Mouse (Mus musculus): ENCODE results near the gene Vmn1r139. TPM values are rescaled to one million over a fixed set of nuclear protein-coding genes. Genes with fewer than 3 reads are reported as not detected.
"Not testable (repeated sequence)": the region's sequence is repeated elsewhere in the genome, so short reads cannot be mapped to it uniquely, and the experiment has no call there.

Gene Vmn1r139
- polyA plus RNA-seq (2015; fragmentation: Nextera tagmentation; extraction: Ambion mirVana), result not detected in 2 replicates

- H3K4me3 ChIP-seq (ENCODE audit: low read depth, low read length); H3K27me3 ChIP-seq (ENCODE audit: insufficient read depth, low read length); ATAC-seq; H3K36me3 ChIP-seq (replicated peaks; ENCODE audit: insufficient read depth, low read length); H3K27ac ChIP-seq (ENCODE audit: low read depth); H3K9ac ChIP-seq (replicated peaks); DNase-seq; H3K9me3 ChIP-seq (ENCODE audit: low read length); H3K4me2 ChIP-seq (ENCODE audit: low read depth, low read length); H3K4me1 ChIP-seq (ENCODE audit: insufficient read depth): not testable (repeated sequence)
- WGBS (ENCODE audit: insufficient replicate concordance), result no CpG with 5 or more reads among the region's 7 CpGs
These were observed at the start of gene Vmn1r139 for GRCm38 (mm10) chr7:22068757-22069156. Gene Vmn1r139, plus strand, starts transcription at chr7:22069057.

DNA sequence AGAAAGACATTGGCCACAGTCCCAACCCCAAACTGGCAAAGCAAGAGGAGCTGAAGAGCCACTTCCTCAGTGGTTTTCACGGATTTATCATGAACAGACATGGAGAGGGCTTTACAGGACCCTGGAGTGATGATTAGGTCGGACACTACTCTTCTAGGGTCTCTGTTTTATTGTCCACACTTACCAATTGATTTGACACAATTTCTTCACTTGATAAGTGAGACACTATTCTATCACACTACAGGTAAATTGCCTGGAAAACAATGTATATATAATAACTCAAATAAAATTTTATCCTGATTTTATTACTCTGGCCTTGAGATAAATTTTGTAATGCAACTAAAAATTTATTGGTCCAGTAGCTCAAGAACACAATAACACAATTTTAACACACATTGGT lies 40.1 kb upstream of the Vmn1r139 start, which contains the start of gene Vmn1r138:
Vmn1r138 (minus strand) TSS at position 101 of the 400 bp plus-strand sequence.
- H3K9ac ChIP-seq (replicated peaks); ATAC-seq; H3K4me1 ChIP-seq (ENCODE audit: insufficient read depth); H3K27ac ChIP-seq (ENCODE audit: low read depth); H3K27me3 ChIP-seq (ENCODE audit: insufficient read depth, low read length); H3K9me3 ChIP-seq (ENCODE audit: low read length); H3K4me2 ChIP-seq (ENCODE audit: low read depth, low read length); DNase-seq; H3K4me3 ChIP-seq (ENCODE audit: low read depth, low read length); H3K36me3 ChIP-seq (replicated peaks; ENCODE audit: insufficient read depth, low read length): not testable (repeated sequence)
- WGBS (ENCODE audit: insufficient replicate concordance), result no CpG with 5 or more reads among the region's 2 CpGs

DNA sequence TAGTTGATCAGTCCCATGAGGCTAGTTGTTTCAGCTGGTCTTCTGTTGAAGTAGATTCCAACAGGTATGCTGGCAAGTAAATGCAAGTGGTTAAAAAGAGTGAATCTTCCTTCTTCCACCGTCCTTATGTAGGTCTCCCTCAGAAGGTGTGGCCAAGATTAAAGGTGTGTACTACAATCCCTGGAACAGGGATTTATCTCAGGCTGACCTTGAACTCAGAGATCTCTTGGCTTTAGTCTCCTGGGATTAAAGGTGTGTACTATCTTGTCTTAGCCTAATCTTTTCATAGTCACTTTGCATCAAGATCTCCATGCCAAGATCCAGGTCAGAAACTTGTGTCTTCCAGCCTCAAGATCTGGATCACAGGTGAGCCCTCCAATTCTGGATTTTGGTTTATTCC lies 12.7 kb upstream of the Vmn1r139 start, which contains the start of gene Gm6176:
Gm6176 (minus strand) TSS at position 101 of the 400 bp plus-strand sequence.
- not testable (repeated sequence) for H3K27me3 ChIP-seq (ENCODE audit: insufficient read depth, low read length); H3K36me3 ChIP-seq (replicated peaks; ENCODE audit: insufficient read depth, low read length); H3K27ac ChIP-seq (ENCODE audit: low read depth); H3K9ac ChIP-seq (replicated peaks); DNase-seq; ATAC-seq; H3K4me3 ChIP-seq (ENCODE audit: low read depth, low read length); H3K9me3 ChIP-seq (ENCODE audit: low read length); H3K4me2 ChIP-seq (ENCODE audit: low read depth, low read length); H3K4me1 ChIP-seq (ENCODE audit: insufficient read depth)
- no CpG with 5 or more reads among the region's 1 CpGs for WGBS (ENCODE audit: insufficient replicate concordance)

DNA sequence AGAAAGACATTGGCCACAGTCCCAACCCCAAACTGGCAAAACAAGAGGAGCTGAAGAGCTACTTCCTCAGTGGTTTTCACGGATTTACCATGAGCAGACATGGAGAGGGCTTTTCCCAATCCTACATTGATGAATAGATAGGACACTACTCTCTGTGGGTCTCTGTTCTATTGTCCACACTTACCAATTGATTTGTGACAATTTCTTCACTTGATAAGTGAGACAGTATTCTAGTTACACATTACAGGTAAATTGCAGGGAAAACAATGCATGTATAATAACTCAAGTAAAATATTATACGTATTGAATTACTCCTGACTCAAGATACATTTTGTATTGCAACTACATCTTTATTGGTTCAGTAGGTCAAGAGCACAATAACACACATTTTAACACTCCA lies 49.3 kb downstream of the Vmn1r139 start, which contains the start of gene Gm16451:
Gm16451 (minus strand) TSS at position 101 of the 400 bp plus-strand sequence.
- H3K9me3 ChIP-seq (ENCODE audit: low read length), result not testable (repeated sequence)

GRCm38 (mm10) chr7:22134641-22135040 lies 65.8 kb downstream of the Vmn1r139 start, which contains the start of gene Gm10666:
Gene Gm10666, minus strand, starts transcription at chr7:22134741.
- not testable (repeated sequence) for H3K27ac ChIP-seq (ENCODE audit: low read depth); H3K4me3 ChIP-seq (ENCODE audit: low read depth, low read length); H3K9ac ChIP-seq (replicated peaks); H3K4me1 ChIP-seq (ENCODE audit: insufficient read depth); H3K27me3 ChIP-seq (ENCODE audit: insufficient read depth, low read length); ATAC-seq; H3K9me3 ChIP-seq (ENCODE audit: low read length); DNase-seq; H3K36me3 ChIP-seq (replicated peaks; ENCODE audit: insufficient read depth, low read length); H3K4me2 ChIP-seq (ENCODE audit: low read depth, low read length)
- no CpG with 5 or more reads among the region's 5 CpGs for WGBS (ENCODE audit: insufficient replicate concordance)

More for the DNA sequence above, 49.3 kb downstream of the Vmn1r139 start, which contains the start of gene Gm16451:
- not testable (repeated sequence) for H3K27ac ChIP-seq (ENCODE audit: low read depth); H3K4me3 ChIP-seq (ENCODE audit: low read depth, low read length); H3K9ac ChIP-seq (replicated peaks); ATAC-seq; H3K27me3 ChIP-seq (ENCODE audit: insufficient read depth, low read length); H3K4me1 ChIP-seq (ENCODE audit: insufficient read depth); H3K4me2 ChIP-seq (ENCODE audit: low read depth, low read length); DNase-seq; H3K36me3 ChIP-seq (replicated peaks; ENCODE audit: insufficient read depth, low read length)
- no CpG with 5 or more reads among the region's 2 CpGs for WGBS (ENCODE audit: insufficient replicate concordance)

Other genes with a start within 250 kb of the Vmn1r139 start
- not detected in 2 replicates for gene Vmn1r135, start 236.7 kb upstream of the Vmn1r139 start, polyA plus RNA-seq (2015; fragmentation: Nextera tagmentation; extraction: Ambion mirVana)
- not detected in 2 replicates for gene Gm5725, start 224.8 kb upstream of the Vmn1r139 start, polyA plus RNA-seq (2015; fragmentation: Nextera tagmentation; extraction: Ambion mirVana)
- not detected in 2 replicates for gene Gm5891, start 147.8 kb upstream of the Vmn1r139 start, polyA plus RNA-seq (2015; fragmentation: Nextera tagmentation; extraction: Ambion mirVana)
- not detected in 2 replicates for gene Vmn1r137, start 74.5 kb upstream of the Vmn1r139 start, polyA plus RNA-seq (2015; fragmentation: Nextera tagmentation; extraction: Ambion mirVana)
- not detected in 2 replicates for gene Vmn1r138, start 40.2 kb upstream of the Vmn1r139 start, polyA plus RNA-seq (2015; fragmentation: Nextera tagmentation; extraction: Ambion mirVana)
- gene Gm6176, start 12.8 kb upstream of the Vmn1r139 start, polyA plus RNA-seq (2015; fragmentation: Nextera tagmentation; extraction: Ambion mirVana), result not detected in 2 replicates
- gene Gm16451, start 49.2 kb downstream of the Vmn1r139 start, polyA plus RNA-seq (2015; fragmentation: Nextera tagmentation; extraction: Ambion mirVana), result not detected in 2 replicates
- not detected in 2 replicates for gene Gm10666, start 65.7 kb downstream of the Vmn1r139 start, polyA plus RNA-seq (2015; fragmentation: Nextera tagmentation; extraction: Ambion mirVana)
- not detected in 2 replicates for gene Vmn1r142, start 95.0 kb downstream of the Vmn1r139 start, polyA plus RNA-seq (2015; fragmentation: Nextera tagmentation; extraction: Ambion mirVana)
- not detected in 2 replicates for gene Vmn1r143, start 120.3 kb downstream of the Vmn1r139 start, polyA plus RNA-seq (2015; fragmentation: Nextera tagmentation; extraction: Ambion mirVana)
- gene Gm8653, start 132.2 kb downstream of the Vmn1r139 start, polyA plus RNA-seq (2015; fragmentation: Nextera tagmentation; extraction: Ambion mirVana), result not detected in 2 replicates
- not detected in 2 replicates for gene Gm8453, start 160.4 kb downstream of the Vmn1r139 start, polyA plus RNA-seq (2015; fragmentation: Nextera tagmentation; extraction: Ambion mirVana)

Data from liver, postnatal 0 days (tissue).